Mouse (Mus musculus) layer of hippocampus, postnatal 14 days (tissue): ENCODE measurements around the gene Pde3a. TPM values are rescaled to one million over a fixed set of nuclear protein-coding genes. Genes with fewer than 3 reads are reported as not detected.
"Not testable (repeated sequence)": the region's sequence is repeated elsewhere in the genome, so short reads cannot be mapped to it uniquely, and the experiment has no call there.

Experiments
- DNase-seq, 2 experiments: peaks; one replicate each; pipeline ENCODE4 v3.0.0; 2021 to 2022; ENCODE audit warnings: low spot score in 2 of 2, mixed read lengths in 1 of 2
- total RNA-seq, 2 experiments: library from RNA; stranded (reverse); gene quantifications; 2 replicates each; pipeline ENCODE4 v1.2.3; 2021

Gene Pde3a
- total RNA-seq, 2 experiments from 2014 or later, result 4.2 to 5.1 TPM

DNA sequence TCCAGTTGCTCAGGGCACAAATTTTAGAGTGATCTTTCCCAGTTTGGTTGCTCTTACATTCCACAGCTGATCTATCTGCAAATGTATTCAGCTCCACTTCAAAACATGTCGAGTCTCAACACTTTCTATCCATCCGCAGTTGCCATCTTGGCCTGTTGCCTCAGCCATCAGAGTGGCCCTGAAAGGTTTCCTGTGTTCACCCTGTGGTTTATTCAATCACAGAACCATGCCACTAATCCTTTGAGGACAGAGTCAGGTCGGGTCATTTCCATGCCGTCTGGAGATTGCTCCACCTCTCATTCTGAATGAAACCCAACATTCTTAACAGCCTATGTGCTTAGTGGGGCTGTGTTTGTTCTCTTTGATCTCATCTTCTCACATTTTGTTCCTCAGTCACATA is 73.9 kb downstream of the Pde3a start:
- DNase-seq, result no peak

DNA sequence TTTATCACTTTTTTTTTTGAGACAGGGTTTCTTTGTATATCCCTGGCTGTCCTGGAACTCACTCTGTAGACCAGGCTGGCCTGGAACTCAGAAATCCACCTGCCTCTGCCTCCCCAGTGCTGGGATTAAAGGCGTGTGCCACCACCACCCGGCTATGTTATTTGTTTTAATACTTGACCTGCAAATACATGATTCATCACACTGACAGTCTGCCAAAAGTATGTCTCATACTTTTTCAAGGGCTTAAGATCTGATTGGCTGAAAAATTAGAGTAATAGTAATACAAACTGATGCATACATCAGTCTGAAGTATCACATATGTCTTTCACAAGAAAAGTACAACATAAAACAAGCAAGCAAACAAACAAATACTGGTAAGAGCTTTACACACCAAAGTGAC is 78.1 kb downstream of the Pde3a start:
- DNase-seq, result not testable (repeated sequence)

DNA sequence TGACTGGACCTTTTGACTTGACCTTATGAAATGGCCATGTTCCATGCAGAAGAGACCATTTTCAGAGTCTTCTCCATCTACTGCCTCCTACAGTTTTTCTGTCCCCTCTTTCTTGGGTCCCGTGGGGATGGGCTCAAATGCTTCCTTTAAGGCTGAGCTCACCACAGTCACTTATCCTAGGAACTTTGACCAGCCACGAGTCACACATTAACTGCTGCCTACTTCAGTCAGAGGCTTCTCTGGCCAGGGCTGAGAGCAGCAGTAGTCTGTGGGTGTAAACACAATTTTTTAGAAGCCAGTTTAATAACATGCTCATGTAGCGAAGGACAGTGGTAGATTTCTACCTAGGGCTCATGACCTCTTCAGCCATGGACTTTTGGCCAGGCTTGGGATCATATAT is 79.0 kb downstream of the Pde3a start:
- DNase-seq, result no peak

DNA sequence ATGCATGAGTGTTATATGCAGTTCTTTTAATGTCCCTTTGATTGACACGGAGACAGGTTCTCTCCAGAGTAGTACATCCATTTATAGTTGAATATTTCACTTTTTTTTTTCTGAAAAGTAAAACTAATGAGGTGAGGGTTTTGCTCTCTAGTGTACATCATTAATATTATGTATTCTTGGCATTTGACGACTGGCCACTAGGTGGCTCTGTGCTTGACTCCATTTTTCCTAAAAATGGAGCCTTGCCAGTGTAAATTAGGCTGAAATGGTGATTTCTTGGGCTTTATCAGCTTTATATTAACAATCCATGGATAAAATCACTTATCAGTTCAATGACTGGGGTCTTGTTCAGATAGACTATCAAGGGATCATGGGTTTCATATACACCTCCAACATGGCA is 82.4 kb downstream of the Pde3a start:
- no peak for DNase-seq

DNA sequence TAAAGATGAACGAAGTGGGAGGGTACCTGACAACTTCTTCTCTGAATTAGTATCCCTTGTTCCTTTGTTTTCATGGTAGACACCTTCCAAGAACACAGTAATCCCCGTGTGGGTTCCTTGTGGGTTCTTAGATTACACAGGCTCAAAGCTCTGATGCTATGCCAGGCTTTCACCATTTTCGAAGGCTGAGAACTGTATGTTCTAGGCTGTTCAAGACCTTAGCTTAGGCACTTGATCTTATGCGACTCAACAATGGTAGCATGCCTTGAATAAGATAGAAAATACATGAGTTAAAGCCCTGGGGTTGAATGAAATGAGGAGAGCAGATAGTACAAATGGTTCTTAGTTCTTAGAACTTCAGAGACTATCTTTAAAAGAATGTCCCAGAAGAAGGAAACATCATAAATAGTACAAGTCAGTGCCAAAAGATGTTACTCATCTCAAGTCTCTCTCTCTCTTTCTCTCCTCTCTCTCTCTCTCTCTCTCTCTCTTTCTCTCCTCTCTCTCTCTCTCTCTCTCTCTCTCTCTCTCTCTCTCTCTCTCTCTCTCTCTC is 83.6 kb downstream of the Pde3a start:
- DNase-seq, result no peak

DNA sequence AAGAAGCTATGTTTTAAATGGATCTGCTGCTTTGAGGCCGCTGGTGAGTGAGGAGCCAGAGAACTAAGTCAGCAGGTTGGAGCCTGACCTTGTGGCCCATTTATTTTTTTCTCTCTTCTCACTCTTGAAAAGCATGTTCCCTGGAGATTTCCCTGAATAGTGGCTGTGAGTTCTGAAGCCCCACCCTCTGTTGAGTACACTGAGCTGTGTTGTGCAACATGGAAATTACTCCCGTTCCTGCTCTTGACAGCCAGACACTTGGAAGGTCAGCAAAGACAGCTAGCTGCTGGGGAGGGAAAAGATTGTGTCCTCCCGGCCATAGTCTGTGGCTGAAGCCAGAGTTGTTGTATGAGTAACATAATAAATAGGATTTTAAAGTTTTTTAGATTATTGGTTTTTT is 84.2 kb downstream of the Pde3a start:
- no peak for DNase-seq

DNA sequence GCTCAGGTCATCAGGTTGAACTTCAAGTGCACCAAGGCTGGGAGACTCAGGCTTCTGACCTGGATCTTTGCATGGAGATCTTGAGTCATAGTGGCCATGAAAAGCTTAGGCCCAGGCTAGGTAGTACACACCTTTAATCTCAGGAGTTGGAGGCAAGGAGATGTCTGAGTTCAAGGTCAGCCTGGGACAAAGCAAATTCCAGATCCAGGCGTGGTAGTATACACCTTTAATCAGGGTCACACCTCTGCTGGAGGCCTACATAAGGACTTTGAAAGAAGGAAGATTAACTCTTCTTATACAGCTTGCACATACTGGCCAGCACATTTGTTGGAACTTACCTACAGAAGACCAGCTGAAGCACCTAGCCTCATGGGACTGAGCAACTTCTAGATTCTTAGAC is 86.8 kb downstream of the Pde3a start:
- no peak for DNase-seq

DNA sequence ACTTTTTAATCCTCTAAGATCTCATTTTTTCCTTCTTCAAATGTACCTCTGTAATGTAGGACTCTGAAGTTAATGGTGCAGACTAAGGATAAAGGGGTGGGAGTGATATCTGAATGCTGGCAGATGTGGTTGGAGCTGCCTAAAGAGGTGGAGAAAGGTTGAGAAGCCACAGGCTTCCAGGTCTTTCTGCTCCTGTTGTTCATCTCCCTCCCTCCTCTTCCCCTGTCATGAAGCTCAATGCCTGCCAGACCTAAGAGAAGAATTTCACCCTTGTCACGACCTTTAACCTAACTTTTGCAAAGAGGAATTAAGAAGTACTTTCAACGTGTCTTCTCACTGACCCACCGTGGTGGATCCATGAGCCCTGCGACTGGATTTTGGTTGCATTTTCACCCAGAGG is 87.4 kb downstream of the Pde3a start:
- DNase-seq, result no peak

DNA sequence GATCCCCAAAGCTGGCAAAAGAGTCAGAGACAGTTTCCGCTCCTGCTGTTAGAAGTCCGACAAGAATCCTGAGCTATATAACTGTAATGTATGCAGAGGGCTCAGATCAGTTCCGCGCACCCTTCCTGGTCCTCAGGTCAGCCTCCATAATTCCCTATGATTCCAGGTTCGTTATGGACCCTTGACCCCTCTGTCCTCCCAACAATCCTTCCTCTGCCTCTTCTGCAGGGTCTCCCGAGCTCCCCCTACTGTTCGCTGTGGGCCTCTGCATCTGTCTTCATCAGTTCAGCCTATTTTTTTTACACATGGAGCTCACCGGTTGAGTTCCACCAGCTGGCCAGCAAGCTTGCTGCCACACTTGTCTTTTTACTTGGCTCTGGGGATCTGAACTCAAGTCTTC is 88.6 kb downstream of the Pde3a start:
- no peak for DNase-seq

DNA sequence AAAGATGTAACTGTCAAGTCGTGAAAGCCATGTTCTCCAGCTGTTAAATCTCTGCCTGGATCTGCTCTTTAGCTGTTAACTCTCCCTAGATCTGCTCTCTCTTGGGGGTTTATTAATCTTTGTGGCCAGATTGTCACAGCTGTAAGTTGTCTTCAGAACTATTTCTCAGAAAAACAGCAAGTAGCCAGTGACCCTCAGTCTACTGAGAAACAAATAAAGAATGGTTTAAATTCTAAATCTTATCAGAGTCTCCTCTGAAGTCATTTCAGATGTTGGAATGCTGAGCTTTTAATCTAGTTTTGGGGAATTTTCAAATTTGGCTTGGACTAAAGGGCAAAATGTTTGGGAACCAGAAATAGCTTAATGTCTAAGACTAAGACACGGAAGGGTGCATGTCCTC is 92.3 kb downstream of the Pde3a start:
- no peak for DNase-seq

DNA sequence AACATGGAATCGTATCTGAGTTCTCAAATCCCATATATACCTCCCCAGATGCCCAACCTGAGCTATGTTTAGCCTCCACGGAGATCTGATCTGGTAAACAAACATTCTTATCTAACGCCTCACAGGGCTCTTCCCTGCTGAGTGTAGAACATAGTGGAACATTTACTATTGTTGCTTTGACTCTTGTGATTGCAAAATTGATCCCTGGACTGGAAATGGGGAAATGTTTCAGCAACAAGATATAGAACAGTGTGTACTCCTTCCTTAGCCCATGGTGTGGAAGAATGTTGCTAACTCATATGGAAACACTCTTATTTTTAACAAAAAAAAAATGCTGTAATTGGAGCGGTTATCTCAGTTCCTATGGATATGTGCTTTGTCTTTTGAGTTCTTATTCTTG is 98.8 kb downstream of the Pde3a start:
- DNase-seq, result no peak

DNA sequence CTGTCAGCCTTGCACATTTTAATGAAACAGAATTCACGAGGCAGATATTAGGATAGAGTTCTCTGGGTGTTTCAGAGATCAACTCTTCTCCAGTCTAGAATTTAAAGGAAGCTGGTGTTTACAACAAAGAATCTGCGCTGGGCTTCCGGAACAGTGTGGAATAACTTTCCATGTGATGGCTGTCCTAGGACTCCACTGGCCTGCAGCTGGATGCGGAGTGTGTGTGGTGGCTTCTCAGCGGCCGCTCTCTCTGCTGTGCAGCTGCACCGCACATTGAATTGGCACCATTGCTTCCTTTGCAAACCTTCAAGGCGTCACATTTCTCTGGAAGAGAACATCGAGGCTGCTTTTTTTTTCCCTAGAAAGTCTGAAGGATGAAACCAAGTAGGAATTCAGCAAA is 99.5 kb downstream of the Pde3a start:
- DNase-seq, result no peak

DNA sequence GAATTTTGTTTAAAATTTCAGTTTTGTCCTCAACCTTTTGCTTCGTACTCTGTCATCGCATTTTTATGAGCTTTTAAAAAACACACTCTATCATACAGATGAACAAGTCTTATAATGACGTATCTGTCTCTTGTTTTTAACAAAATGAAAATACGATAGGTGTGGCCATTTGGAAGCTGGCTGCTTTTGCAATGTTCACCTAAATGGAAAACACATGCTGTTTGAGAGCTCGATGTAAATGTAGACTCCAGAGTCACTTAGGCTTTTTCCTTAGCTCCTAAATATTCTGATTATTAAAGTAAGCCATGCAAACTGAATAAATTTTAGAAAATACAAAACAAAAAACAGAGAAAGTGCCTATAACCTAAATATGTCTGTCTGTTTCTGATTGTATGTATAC is 101.2 kb downstream of the Pde3a start:
- DNase-seq, result no peak

DNA sequence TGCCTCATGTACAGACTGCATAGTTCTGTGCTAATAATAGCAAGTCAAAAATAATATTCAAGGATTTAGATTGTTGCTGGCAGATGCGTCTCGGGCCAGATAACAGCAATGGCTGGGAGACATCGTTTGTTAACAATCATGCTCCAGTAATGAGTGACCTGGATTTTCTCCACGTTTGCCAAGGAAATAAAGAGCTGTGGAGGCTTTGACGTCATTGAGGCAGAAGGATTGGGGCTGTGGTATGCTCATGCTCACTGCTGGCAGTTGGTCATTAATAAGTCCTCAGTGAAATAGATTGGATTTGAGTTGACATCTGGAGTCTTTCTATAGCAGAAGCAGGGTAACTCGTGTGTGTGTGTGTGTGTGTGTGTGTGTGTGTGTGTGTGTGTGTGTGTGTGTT is 103.2 kb downstream of the Pde3a start:
- no peak for DNase-seq

DNA sequence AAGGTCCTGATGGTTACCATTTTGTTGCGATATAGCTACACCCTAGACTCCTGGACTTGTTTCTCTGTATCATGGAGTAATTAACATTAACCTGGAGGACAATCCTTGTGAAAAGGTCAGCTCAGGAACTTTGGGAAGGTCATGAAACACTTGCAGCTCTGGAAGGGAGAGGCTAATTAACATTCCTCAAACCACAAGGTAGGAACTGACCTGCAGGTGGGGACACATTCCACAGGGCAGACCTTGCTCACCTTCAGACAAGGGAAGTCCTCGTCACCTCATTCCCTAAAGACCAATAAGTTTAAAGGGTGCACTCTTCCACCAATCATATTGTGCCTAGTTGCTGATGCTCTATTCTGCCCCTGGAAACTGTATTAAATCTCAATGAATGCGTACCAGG is 114.6 kb downstream of the Pde3a start:
- DNase-seq, result no peak

DNA sequence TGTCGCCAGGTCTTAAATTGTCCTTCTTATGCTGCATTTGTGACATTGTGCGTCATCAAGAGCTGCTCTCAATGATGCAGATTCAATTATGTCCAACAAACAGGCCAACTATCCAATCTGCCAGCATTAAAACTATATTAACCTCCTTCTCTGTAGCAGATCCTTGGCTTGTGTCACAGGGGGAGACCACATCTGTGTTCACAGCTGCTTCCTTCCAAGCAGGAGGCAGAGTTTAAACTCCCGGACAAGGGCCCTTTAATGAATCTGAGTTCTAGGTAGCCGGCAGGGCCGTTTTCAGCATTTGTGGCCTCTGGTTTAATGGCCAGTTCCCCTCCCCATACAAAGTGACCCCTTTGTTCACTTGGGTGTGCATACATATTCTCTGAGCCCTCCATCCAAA is 118.0 kb downstream of the Pde3a start:
- DNase-seq, result no peak

DNA sequence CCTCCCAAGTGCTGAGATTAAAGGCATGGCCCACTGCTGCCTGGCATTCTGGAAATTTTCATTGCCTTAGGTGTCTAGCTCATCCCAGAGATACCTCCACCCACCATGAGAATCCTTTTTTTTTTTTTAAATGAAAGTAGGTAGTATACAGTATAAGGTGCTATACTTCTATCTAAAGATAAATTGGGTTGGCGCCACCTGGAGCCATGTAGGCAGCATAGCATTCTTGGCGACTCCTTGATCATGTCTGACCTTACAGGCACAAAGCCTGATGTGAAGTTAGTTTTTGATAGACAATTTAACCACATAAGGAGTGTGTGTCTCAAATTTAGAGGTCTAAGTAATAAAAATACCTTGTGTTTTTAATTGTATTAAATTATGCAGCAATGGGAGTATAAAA is 123.6 kb downstream of the Pde3a start:
- no peak for DNase-seq

DNA sequence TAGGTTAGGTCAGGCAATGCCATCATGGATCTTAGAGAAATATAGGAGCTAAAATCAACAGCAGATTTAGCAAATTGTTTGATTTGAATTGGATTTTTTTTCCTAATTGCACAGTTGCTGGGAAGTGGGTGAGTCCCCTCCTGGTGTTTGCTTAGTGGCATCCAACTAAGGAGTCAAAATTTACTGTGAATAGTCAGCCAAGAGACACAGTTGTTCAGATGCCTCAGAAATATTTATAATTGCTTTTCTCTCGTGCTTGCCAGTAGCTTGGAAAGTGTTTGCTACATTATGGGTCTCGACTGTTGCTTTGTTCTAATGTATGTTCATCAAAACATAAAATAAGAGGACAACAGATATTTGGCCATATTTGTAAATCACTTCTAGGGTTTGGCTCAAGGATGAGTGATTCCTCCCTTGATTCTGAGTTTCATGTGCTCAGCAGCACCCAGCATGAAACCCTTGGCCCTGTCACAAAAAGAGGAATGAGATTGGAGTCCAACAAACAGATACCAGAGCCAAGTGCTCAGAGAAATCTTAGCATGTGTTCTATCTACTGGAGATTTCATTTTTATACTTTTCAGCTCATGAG is 125.5 kb downstream of the Pde3a start:
- DNase-seq, result peak in 1 of 2 experiments; percentile 43

DNA sequence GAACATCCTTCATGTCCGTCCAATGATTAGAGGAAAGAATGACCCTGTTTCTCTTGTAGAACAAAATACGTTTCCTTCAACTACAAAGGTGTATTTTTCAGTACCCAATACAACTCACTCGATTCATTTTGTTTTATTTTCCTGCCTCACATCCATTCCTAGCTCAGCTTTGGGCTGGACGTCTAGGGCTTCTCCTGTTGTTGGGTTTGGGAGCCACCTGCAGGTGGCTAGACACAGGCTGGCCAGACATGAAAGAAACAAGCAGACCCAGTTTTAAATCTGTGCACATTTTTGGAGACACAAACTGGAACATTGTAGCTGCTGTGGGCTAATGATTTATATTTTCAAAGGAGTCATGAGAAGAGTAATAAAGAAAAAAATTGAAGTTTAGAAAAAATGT is 126.1 kb downstream of the Pde3a start:
- DNase-seq, result no peak

DNA sequence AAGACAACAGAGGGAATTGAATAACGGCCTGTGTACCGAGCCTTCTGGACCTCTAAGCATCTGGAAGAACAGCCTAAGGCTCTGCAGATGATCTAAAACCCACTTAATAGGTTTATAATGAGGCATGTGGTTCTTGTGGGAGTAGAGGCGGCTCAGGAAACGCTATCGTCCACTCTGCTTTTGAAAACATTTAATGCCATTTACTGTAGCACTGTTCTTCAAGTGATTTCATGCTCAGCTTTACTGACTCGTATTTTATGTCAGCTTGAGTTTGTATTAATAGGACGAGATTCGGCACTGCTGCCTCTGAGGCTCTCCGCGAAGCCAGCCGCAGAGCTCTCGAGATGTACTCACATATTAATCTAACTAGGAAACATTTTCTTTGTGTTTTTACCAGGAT is 131.9 kb downstream of the Pde3a start:
- no peak for DNase-seq

DNA sequence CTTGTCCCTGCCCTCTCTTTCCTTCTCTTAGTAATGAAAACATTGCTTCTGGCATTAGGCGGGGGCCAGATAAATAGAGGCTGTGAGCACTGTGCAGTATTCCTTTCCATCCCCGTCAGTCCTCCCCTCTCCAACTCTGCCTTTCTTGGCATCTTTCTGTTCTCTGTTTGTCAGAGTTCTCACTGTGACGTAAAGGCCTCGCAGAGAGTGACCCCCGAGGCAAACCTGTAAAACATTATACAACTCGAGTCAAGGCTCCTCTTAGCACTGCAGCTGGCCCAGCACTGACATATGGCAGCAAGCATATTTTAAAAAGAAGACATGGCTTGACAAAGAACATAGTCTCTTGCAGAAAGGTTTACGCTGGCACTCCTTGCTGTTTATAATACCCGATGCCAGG is 132.4 kb downstream of the Pde3a start:
- DNase-seq, result no peak

DNA sequence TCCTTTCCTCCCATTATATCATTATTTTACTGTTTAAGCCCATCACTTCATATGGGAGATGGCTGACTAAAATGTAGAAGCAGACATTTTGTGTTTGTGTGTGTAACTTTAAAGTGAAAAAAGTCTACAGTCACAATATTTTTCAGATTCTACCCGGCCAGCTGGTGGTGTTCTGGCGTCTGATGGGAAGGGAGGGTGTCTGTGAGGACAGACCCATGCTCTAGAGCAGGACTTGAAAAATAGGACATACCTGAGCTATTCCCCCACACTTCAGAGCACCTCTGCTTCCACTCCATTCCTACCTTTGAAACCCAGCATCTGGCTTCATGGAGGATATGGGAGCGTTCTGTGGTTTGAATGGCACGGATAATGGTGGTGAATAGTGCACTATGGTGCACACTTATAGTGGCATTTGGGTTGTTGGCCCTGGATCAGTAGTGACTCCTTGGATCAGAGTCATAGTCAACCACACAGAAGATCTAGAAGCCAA is 132.9 kb downstream of the Pde3a start:
- no peak for DNase-seq

DNA sequence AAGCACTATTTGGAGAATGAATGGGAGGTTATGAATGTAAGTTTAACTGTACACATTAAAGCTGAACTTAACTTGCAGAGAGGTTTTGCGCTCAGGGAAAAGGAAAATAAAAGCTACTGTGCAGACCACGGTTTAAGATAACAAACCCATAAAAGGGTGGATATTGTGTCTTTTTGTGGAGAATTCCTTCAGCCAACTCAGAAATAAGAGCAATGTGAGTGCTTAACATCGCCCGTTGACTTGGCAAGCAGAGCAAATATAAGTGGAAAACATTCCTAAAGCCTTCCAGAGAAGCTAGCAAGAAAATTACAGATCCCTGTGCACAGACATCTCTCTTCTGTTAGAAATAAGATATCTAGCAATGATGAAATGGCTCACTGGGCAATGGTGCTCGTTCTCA is 139.0 kb downstream of the Pde3a start:
- no peak for DNase-seq

DNA sequence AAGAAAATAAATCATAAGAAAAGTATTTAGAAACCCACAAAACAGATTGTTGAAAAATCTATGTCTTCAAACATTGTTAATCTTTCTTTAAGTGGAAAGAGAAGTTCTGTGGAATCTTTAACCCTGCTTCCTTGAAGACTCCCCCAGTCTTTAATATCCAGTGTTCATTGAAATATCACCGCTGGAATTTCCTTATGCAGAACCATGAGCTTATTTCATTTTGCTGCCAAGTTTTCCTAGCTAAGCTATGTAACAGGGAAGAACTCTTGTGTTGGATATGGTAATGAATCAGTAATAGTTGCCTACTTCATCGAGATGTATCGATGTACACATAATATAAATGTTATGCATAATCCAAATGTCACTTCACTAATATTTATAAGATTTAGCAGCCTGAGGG is 146.9 kb downstream of the Pde3a start:
- DNase-seq, result no peak
